Mouse (Mus musculus): ENCODE measurements at regions not wholly inside any gene's neighbourhood (a gene's known extent, or its start where the extent isn't known, plus 50 kb on each side); places are given as distances from the start of the nearest gene placed in this dataset.

DNA sequence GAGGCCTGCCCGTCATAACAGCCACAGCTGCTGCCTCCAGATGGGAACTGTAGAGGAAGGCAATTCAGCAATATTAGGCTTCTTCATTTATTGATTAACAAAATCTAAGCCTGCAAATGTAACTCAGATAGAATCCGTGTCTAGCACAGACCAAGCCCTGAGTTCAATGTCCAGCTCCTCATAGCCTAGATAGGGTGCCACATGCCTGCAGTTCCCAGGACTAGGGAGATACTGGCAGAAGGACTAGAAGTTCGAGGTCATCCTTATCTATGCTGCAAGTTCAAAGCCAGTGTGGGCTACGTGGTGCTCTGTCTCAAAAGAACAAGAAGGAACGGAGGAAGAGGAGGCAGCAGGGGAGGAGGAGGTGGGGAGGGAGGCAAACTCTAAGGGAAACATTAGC, 121.2 kb upstream of the Pkdcc start:
- dilution Hi-C loops (cut with MboI; ENCODE audit: extremely low pct_ligation_motif_present, extremely low pct_unique_long_range_greater_than_20kb, low sequenced_read_pairs), result no loop called here
- Histone ChIP-seq H3K9ac (ENCODE audit: insufficient read depth, low read depth) (no peak overlapping the region), H3K4me3 (replicated peaks in 1 of 3; ENCODE audit: low read depth in 2 of 3, low read length in 2 of 3, poor library complexity in 1 of 3) (no peak overlapping the region), H3K79me2 (replicated peaks; ENCODE audit: control insufficient read depth, extremely low read depth, insufficient read depth, poor library complexity, severe bottlenecking) (no peaks in the 10 kb centered on the region), H3K4me2 (ENCODE audit: insufficient read depth, low read depth, poor library complexity, severe bottlenecking) (no peak overlapping the region), H3K36me3 (replicated peaks in 1 of 2; ENCODE audit: control insufficient read depth in 1 of 2, insufficient read depth in 1 of 2, low read length in 1 of 2) (no peaks in the 10 kb centered on the region), H3K9me3 (replicated peaks; ENCODE audit: low read length) (no peaks in the 10 kb centered on the region), H3K27me3 (replicated peaks) (no peaks in the 10 kb centered on the region), H3K27ac (ENCODE audit: insufficient read depth, low read depth) (no peak overlapping the region), H3K4me1 (ENCODE audit: control insufficient read depth in 1 of 2, insufficient read depth in 2 of 2) (no peaks in the 10 kb centered on the region)
- in situ Hi-C loops (cut with MboI; ENCODE audit: low pct_ligation_motif_present, low pct_unique_long_range_greater_than_20kb, low sequenced_read_pairs), result no loop called here
- TF ChIP-seq MAFK (IDR thresholded peaks at IDR 0.05; ENCODE audit: insufficient replicate concordance, low read length), result no peak
- no peak for TF ChIP-seq ZNF384 (IDR thresholded peaks at IDR 0.05; ENCODE audit: low read depth, low read length)
- TF ChIP-seq NELFE (IDR thresholded peaks at IDR 0.05; ENCODE audit: low read depth, low read length), result no peak
- TF ChIP-seq JUN (IDR thresholded peaks at IDR 0.05; ENCODE audit: insufficient read depth, low read depth, low read length), result no peak
- TF ChIP-seq USF2 (conservative IDR thresholded peaks at IDR 0.05; ENCODE audit: low read depth, low read length), result no peak
- no peak for DNase-seq (ENCODE audit: extremely low read depth)

- Histone ChIP-seq H3K27me3 (replicated peaks) (no peaks in the 10 kb centered on the region), H3K4me3 (replicated peaks in 1 of 3; ENCODE audit: low read depth in 2 of 3, low read length in 2 of 3, poor library complexity in 1 of 3) (no peak overlapping the region), H3K79me2 (replicated peaks; ENCODE audit: control insufficient read depth, extremely low read depth, insufficient read depth, poor library complexity, severe bottlenecking) (no peaks in the 10 kb centered on the region), H3K36me3 (replicated peaks in 1 of 2; ENCODE audit: control insufficient read depth in 1 of 2, insufficient read depth in 1 of 2, low read length in 1 of 2) (no peaks in the 10 kb centered on the region), H3K9ac (ENCODE audit: insufficient read depth, low read depth) (no peak overlapping the region), H3K9me3 (replicated peaks; ENCODE audit: low read length) (no peaks in the 10 kb centered on the region), H3K4me1 (ENCODE audit: control insufficient read depth in 1 of 2, insufficient read depth in 2 of 2) (no peaks in the 10 kb centered on the region), H3K4me2 (ENCODE audit: insufficient read depth, low read depth, poor library complexity, severe bottlenecking) (no peak overlapping the region), H3K27ac (ENCODE audit: insufficient read depth, low read depth) (no peak overlapping the region)
- no peak for DNase-seq (ENCODE audit: extremely low read depth)
- in situ Hi-C loops (cut with MboI; ENCODE audit: low pct_ligation_motif_present, low pct_unique_long_range_greater_than_20kb, low sequenced_read_pairs), result no loop called here
- no peak for TF ChIP-seq RAD21 (IDR thresholded peaks at IDR 0.05; ENCODE audit: low read depth, low read length)
- TF ChIP-seq JUN (IDR thresholded peaks at IDR 0.05; ENCODE audit: insufficient read depth, low read depth, low read length), result no peak
- dilution Hi-C loops (cut with MboI; ENCODE audit: extremely low pct_ligation_motif_present, extremely low pct_unique_long_range_greater_than_20kb, low sequenced_read_pairs), result no loop called here
Measured at GRCm38 (mm10) chr17:83096451-83096850, 118.6 kb upstream of the Pkdcc start.

GRCm38 (mm10) chr17:83097998-83098397, 117.1 kb upstream of the Pkdcc start:
- no peak overlapping the region for H3K4me3 ChIP-seq (replicated peaks in 1 of 3; ENCODE audit: low read depth in 2 of 3, low read length in 2 of 3, poor library complexity in 1 of 3)
- H3K4me2 ChIP-seq (ENCODE audit: insufficient read depth, low read depth, poor library complexity, severe bottlenecking), result no peak overlapping the region
- in situ Hi-C loops (cut with MboI; ENCODE audit: low pct_ligation_motif_present, low pct_unique_long_range_greater_than_20kb, low sequenced_read_pairs), result no loop called here
- dilution Hi-C loops (cut with MboI; ENCODE audit: extremely low pct_ligation_motif_present, extremely low pct_unique_long_range_greater_than_20kb, low sequenced_read_pairs), result no loop called here
- no peaks in the 10 kb centered on the region for H3K79me2 ChIP-seq (replicated peaks; ENCODE audit: control insufficient read depth, extremely low read depth, insufficient read depth, poor library complexity, severe bottlenecking)
- H3K9ac ChIP-seq (ENCODE audit: insufficient read depth, low read depth), result no peak overlapping the region
- H3K27ac ChIP-seq (ENCODE audit: insufficient read depth, low read depth), result no peak overlapping the region
- no peaks in the 10 kb centered on the region for H3K36me3 ChIP-seq (replicated peaks in 1 of 2; ENCODE audit: control insufficient read depth in 1 of 2, insufficient read depth in 1 of 2, low read length in 1 of 2)
- H3K27me3 ChIP-seq (replicated peaks), result no peaks in the 10 kb centered on the region
- no peaks in the 10 kb centered on the region for H3K9me3 ChIP-seq (replicated peaks; ENCODE audit: low read length)
- H3K4me1 ChIP-seq (ENCODE audit: control insufficient read depth in 1 of 2, insufficient read depth in 2 of 2), result no peaks in the 10 kb centered on the region
- no peak for TF ChIP-seq USF2 (conservative IDR thresholded peaks at IDR 0.05; ENCODE audit: low read depth, low read length)
- DNase-seq (ENCODE audit: extremely low read depth), result no peak

Measured in CH12.LX (cell line).